Mouse (Mus musculus) Muller cell, postnatal 12 days (primary cell): ENCODE measurements around the gene Jade1.

Source experiments
- DNase-seq: peaks from one replicate; pipeline ENCODE4 v3.0.0-alpha.2; 2015; ENCODE audit errors: inconsistent ontology term

Gene Jade1

DNA sequence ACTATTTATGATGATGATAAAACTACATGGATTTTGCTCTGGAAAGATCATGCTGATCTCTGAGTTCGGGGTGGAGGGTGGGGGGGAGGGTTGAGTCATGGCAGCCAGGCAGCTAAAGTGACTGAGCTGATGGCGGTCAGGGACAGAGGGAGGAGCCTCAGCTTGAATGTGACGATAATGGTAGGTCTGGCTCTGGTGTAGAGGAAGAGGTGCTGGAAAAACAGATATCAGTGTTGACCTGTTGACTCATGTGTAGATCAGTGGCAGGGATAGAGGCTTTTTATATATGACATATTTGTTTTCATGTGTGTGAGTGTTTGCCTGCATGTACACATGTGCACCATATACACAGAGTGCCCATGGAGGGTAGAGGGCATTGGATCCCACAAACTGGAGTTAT lies 3.9 kb upstream of the Jade1 start:
- no peak for DNase-seq

DNA sequence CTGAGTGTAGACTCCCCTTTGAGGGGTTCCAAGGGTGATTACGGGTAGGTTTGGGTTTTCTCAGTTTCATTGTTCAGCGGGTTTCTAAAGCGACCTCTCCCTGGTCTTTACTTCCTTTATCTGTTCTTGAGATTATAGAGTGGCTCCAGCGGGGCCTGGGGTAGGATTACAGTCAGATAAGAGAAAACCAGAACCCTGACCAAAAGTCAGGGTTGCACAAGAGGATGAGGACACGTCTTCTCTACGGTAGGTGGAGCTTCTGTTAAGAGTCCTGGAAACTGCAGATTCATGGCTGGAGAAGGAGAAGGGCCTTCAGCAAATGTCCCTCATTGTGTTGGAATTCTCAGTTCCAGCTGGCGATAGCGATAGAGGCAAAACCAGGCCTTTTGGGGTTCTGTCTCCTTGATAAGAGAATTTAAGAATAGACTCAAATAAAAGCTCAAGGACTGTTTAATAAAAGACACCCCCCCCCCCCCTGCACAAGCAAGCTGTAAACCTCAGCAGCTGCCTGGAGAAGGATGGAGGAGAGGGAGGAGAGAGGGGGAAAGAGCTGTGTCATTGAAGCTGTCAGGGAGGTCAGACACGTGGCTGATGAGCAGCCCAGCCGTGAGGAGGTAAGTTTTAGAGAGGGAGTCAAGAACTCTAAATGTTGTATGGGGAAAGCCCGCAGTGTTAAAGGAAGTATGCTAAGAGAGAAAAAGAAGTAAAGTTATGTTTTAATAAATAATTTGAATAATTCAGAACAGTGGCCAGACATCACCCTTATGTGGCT lies 2.6 kb upstream of the Jade1 start:
- no peak for DNase-seq

DNA sequence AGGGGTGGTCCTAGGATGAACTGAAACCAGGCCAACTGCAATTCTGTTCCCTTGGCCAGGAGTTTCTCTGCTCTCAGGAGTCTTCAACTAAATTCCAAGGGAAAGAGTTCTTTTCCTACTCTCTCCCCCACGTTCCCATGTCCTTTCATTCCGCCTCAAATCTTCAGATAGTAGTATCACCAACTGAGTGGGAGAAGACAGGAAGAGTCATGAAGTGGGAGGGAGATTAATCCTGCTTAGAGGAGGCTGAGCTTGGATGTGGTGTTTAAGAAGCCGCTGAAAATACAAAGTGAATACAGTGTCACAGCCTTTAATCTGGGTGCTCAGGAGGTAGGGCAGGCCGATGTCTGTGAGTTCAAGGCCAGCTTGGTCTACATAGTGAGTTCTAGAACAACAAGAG lies 1.9 kb upstream of the Jade1 start:
- no peak for DNase-seq

DNA sequence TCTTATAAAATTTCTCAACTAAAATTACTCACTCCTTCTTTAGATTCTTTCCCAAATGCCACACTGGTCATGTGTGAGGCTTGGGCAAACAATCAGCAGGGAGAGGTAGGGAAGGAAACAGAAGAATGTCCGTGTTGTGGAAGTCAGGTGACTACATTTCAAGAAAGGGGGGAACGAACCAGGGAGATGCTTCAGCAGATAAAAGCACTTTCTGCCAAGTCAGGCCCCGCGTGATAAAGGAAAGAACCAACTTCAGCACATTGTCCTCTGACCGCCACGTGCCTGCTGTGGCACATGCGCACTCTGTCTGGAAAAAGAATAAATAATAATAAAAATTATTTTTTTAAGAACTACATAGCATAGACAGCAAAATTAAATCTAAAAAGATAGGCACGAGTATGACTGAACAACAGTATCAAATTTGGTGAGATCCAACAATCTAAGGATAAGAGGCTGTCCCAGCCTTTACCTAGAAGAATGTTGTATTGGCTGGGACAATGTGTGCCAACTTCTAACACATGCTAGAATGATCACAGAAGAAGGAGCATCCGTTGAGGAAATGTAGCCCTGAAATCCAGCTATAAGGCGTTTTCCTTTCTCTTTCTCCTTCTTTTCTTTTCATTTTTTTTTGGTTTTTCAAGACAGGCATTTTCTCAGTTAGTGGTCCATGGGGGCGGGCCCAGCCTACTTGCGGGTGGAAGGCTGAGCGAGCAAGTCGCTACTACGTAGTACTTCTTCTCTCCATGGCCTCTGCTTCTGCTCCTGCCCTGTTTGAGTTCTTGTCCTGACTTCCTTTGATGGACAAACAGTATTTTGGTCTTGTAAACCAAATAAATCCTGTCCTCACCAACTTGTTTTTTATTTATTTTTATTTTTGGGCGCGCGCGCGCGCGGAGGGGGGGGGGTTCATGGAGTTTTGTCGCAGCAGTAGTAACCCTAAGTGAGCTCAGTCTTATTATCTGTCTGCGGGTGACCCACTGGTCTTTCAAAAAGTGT lies 753 bp upstream of the Jade1 start:
- DNase-seq, result no peak

DNA sequence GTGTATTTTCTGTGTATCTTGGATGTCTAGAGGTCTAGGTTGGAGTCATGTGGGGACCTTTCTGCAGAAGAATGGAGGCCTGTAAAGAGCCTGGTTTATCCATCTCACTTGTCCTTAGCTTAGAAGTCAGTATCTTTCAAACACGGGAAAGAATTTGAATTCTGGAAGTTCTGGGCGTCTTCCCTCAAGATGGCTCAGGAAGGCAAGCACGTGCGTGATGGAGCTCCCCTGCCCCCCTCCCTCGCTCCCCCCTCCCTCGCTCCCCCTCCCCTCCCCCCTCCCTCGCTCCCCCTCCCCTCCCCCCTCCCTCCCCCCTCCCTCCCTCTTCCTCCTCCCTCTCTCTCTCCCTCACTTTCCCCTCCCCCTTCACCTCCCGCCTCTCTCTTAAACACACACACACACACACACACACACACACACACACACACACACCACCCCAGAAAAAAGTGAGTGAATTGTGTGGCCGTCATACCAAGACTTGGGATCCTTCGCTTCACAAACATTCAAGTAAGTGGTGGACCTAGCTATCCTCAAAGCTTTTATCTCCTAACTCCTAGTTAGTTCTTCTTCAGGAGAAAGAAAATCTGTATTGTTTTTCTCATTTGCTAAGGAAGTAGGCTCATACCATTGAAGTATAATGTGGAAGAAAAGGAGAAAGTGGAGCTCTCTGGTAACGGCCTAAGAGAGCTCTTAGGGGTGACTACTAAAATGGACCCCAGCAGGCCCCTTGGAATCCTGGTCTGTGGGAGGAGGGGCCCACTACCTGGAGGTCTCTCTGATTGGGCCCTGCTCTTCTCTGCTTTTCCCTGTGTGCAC lies 1.1 kb downstream of the Jade1 start:
- no peak for DNase-seq

DNA sequence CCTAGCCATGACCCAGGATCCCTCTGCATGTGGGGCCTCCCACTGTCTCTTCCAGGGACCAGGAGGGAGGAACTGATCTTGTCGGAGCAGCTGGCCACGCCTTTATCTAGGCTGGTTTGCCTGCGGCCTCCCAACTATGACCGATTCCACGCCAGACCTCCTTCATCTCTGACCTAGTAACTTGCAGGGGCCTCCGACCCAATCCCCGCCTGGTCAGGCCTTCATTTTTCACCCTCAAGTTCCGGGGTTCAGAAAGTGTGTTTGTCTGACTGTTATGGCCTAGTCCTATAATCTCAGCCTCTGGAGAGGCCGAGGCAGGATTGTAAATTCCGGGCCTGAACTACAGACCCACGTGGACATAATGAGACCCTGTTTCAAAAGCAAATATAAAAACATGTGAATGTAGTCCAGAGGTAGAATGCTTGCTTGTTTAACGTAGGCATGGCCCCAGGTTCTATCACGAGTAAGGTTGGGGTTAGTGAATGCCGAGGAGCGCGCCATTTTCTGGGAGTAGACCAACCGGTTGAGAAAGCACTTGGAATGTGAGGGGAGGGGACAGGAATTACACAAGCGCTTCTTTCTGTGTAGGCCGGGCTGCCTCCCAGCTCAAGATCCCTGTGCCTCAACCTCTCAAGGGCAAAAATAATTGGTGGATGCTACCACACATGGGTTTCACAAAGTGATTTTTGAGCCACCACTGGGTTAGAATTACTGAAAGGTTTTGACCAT lies 1.9 kb downstream of the Jade1 start:
- no peak for DNase-seq

DNA sequence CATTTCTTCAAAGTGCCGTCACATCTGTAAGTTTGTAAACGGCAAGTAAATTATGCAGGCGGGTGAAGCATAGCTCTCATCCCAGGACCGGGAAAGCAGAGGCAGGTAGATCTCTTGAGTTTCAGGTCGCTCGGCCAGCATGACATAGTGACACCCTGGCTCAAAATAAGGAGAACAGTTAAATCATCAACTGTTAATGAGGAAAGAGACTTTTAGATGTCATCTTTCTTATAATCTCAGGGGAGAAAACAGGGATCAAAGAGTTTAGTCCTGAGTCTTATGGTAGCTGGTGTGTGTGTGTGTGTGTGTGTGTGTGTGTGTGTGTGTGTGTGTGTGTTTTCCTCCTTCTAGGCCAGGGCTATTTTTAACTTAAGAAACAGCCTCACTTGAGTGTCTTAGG lies 5.0 kb downstream of the Jade1 start:
- no peak for DNase-seq

DNA sequence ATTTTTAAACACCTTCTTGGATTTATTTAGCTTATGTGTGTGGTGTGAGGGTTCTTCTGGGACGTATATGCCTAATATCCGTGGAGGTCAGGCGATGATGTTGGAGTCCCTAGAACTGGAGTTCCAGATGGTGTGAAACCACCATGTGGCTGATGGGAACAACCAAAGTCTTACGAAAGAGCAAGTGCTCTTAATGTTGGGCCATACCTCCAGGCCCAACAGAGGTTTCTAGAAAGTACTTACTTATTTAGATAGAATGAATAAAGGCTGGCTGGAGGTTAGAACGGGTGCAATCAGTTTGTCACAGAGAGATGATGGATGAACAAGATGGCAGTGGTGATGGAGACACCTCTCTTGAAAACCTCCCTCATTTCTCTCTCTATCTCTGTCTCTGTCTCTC lies 6.3 kb downstream of the Jade1 start:
- no peak for DNase-seq

DNA sequence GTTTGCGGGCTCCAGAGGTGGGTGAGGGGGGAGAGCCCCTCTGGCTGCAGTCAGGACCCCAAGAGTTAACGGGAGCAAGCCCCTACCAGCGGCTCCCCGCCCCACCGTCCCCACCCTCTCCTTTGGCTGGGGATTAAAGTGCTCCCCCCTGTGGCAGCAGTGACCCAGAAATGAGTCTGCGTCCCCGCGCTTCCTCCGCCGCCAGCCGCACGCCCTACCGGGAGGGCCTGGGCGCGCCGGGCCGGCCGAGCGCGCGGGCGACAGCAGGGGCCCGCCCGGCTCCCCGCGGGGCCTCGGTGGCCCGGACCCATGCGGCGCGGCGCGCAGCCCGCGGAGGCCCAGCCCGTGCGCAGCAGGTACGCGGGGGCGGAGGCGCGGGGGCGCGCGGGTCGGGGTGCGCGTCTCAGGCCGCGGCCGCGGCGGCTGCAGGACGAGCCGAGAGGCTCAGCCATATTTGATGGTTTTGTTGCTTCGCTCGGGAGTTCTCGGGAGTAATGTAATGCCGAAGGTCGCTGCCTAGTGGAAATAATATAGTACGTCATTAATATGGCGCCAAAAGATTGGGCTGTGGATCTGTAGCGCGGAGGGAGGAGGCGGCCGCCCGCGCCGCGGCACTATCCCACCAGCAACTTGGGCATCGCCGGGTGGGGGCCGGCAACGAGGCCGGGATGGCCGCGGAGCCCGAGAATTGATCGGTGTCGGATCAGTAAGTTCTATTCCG lies 7.8 kb downstream of the Jade1 start:
- peak; percentile 73 for DNase-seq

DNA sequence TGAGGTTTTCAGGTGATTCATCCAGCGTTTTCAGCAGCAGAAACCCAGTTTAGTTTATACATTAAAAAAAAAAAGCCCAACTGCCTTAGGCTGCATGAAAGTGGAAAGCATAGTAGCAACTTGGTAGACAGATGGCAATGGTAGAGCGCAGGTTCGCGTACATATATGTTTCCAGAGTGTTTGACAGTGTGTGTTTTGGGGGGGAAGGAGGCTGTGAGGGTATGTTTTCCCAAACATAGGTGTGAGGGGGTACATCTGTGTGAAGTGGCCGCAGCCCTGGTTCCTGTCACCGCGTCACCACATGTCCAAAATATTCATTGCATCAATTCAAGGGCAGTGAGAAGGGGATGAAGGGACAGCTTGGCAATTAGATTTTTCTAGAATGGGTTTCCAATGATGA lies 8.5 kb downstream of the Jade1 start:
- DNase-seq, result no peak

DNA sequence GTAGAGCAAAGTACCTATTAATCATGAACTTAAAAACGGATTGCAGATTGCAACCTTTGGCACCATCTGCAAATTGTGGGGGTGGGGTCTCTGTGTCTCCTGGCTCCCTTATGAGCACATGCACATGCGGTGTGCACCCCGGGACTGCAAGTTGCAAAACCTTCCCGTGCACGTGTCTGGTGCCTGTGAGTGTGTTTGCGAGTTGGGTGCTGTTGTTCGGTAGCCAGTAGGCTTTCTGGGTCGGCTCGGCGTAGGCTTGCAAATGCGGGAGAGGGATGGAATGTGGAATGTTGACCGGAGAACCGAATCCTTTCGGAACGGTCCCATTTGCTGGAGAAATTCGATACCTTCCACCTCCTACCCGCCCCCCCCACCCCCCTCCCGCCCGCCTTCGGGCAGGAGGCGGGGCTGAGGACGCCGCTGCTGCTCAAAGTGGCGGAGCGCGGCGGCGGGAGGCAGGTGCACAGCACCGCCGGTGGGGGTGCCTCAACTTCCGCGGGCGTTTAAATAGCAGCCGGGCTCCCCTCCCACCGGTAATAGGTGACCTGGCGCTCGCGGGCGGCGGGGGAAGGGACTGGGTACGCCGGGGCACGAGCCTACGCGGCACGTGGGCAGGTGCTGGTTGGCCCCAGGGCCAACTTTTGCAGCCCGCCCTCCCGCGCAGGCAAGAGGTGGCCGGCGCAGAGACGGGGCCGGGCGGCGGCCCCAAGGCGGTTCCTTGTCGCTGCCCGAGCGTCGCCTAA lies 9.1 kb downstream of the Jade1 start:
- peak; percentile 72 for DNase-seq

DNA sequence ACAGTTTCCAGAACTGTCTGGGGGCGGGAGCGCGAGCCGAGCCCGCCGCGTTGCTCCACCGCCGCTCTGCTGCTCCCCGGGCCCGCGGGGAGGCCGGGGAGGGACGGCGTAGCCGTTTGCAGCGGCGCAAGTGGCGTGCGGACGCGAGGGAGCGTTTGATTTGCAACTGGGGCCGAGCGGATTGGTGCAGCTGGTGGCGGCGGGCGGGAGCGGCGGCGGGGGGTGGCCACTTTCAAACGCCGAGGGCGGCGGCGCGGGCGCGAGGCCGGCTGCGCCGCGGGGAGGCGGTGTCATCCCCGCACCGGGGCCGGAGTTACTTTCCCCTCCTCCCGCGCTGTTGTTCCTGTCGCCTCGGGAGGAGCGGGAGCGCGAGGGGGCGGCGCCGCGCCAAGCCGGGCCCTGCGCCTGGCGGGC lies 9.9 kb downstream of the Jade1 start:
- peak; percentile 88 for DNase-seq

DNA sequence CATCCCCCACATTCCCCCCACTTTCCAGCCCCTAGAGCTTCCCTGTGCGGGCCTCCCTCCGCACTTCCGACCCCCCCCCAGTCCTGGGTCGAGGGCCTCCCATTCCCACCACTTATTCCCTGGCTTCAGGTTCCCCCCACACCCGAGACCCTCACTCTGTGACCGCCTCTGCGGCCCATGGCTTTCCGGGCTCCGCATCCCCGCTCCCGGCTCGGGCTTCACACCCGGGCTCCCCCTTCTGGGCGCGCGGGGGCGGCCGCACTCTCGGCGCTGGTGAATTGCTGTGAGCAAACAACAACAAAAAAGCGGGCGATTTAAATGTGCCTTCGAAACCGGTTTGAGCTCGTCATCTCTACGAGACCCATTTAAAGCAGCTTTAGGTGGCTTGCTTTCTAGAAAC lies 10.4 kb downstream of the Jade1 start:
- peak; percentile 90 for DNase-seq

DNA sequence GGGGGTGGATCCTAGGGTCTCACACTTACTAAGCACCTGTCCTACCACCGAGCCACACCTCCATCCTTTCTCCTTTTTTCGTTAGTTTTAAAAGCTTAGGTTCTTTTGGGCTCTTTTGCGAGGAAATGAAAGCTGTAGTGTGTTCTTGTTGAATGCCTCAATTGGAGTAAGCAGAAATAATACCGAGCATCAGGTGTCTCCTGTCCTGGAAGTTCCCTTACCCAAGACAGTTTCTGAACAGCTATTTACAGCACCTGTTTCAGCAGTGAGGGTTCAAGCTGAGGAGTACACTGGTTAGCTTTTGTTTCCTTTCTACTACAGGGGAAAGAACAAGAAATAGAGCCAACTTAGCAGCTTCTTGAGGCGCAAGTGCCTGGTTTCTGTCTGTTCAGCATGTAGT lies 14.4 kb downstream of the Jade1 start:
- no peak for DNase-seq

DNA sequence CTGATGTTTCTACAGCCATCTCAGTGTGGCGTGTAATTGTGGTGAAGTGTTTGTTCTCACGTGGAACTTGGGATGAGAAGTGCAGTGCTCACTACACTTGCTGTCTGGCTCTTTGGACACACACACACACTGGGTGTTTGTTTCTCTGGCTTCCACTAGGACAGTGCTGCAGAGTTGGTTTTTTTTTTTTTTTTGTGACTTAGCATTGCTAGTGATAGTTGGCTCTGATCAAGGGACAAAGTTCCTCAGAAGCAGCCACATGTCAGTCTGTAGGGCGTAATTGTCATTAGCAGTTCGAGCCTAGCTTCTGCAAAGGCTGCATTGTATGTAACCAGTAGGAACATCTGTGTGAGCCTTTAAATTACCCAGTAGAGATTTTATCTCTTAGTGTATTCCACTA lies 16.6 kb downstream of the Jade1 start:
- DNase-seq, result no peak

DNA sequence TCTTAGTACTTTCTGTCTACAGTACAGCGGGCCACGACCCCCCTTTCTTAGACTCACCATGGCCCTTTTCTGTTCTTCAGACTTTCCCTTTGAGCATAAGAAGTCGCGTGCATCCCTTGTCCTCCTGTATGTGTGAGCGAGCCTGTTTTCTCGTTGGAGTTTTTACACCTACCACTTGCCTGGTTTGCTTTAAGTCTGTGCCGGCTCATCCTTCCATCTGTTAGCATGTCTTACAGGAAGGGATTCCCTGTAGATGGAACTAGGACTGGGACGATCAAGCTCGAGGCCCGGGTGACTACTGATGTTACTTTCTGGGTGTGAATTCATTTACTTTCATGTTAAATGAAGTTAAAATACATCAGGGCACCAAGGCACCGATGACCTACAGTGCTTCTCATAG lies 17.4 kb downstream of the Jade1 start:
- DNase-seq, result no peak

DNA sequence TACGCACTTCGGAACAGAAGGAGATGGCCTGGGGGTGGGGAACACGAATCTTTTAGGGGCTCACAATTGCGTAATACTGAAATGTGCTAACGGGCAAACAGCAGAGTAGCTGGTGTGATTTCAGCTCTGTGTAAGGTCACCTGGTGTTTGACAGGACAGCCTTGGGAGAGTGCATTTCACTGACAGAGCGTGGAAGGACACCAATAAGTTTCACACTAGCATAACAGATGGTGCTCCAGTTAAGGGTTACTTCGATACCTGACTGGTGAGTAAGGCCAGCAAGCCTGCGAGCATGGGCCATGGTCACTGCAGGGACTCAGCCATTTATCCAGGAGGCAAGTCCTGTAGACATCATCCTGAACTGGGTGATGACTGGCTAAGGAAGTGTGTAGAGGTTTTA lies 18.7 kb downstream of the Jade1 start:
- DNase-seq, result no peak

DNA sequence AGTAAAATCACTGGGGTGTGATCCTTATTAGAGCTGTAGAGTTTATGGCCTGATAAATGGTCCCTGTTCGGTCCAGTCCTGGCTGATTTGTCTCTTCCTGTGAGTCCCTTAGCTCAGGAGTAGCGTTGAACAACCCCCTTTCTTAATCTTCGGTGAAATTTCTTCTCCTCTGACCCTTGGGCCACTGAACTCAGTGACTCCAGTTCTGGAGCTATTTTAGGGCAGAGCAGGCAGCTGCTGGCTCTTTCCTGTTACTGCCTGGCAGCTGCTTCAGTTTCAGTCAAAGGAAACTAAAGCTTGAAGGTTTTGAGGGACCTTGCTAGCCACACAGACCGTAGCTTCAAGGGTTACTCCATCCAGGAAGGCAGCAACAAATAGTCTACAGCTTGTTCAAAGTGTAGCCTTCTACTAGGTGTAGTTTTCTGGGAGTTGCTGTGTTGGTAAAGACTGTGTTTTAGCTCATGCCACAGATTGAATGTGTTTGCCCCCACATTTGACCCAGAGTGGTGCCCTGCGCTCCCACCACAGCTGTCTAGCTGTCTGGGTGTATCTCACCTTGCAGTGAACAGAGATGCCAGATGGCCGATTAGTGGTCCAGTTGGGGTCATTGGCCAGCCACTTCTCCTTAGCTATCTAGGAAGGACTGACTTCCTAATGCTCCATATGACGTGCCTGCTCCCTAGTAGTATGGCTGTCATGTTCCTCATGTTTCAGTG lies 19.3 kb downstream of the Jade1 start:
- no peak for DNase-seq

DNA sequence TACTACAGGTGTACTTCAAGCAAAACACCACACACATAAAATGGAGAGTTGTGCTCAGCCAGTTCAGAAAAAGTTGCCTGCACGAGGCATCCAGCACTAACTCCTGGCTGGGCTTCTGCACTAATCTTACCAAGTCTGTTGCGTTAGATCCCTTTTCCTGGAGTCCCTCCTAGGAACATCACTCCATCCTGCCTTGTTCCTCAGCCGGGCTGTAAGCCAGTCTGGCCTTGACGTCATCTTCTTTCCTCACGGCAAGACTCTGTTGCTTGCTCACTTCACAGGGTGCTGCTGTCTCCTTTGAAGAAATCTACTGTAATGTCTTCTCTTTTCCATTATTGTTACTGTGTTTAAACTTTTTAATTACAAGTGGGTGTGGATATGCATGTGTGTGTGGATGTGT lies 20.4 kb downstream of the Jade1 start:
- DNase-seq, result no peak
